Mouse (Mus musculus): Measurements from ENCODE around the gene Tcf7. TPM values are rescaled to one million over a fixed set of nuclear protein-coding genes. Genes with fewer than 3 reads are reported as not detected.
"Not testable (repeated sequence)": the region's sequence is repeated elsewhere in the genome, so short reads cannot be mapped to it uniquely, and the experiment has no call there.

Gene Tcf7
- polyA plus RNA-seq, 1 experiment from 2014 or later, result 68.8 TPM

DNA sequence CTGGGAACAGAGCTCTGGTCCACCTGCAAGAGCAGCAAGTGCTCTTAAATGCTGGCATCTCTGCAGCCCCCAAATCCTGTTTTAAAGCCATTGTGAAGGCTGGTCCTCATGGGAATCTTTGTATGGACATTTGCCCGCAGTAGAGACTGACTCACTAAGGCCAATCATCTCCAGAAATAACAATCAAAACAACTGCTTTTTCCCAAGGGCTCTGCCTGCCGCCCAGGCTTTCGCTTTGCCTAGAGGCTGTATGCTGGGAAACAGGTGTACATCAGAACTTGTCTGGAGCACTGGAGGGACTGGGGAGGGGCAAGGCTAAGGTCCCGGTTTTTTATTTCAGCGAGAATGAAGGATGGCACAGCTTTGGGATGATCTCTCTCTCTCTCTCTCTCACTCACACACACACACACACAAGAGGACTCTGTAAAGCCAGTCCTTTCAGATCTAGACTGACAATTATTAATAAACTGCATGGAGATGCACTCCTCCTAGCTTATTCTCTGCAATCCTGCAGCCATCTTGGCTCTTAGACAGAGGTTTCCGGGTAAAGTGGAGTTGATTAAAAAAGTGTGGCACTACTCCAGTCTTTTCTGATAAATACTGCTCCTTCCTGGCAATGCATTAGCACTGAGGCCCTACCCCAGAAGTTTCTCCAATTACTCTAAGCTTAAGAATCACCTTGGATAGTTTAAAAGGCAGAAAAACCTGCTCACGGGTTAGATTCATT, 53.9 kb downstream of the Tcf7 start:
- ATAC-seq (ENCODE audit: insufficient read depth) (no peak), DNase-seq (no peak)
- no peak overlapping the region for H3K9ac ChIP-seq
- H3K27me3 ChIP-seq (ENCODE audit: insufficient read depth, low read length), result no peaks in the 10 kb centered on the region
- WGBS, result 74% methylated on average over 7 of the region's 7 CpGs
- no peak overlapping the region for H3K4me2 ChIP-seq
- H3K4me3 ChIP-seq (ENCODE audit: low read depth, low read length), result no peak overlapping the region
- no peak overlapping the region for H3K27ac ChIP-seq (ENCODE audit: low read depth)
- no peaks in the 10 kb centered on the region for H3K9me3 ChIP-seq (ENCODE audit: low read depth, low read length)
- H3K4me1 ChIP-seq (ENCODE audit: insufficient read depth), result peaks cover 3% of the 10 kb centered on the region; the same call in 1 of the 2 replicates
- TF ChIP-seq CTCF (IDR thresholded peaks at IDR 0.05; ENCODE audit: low read depth), result no peak
- H3K36me3 ChIP-seq (ENCODE audit: insufficient read depth), result no peaks in the 10 kb centered on the region

DNA sequence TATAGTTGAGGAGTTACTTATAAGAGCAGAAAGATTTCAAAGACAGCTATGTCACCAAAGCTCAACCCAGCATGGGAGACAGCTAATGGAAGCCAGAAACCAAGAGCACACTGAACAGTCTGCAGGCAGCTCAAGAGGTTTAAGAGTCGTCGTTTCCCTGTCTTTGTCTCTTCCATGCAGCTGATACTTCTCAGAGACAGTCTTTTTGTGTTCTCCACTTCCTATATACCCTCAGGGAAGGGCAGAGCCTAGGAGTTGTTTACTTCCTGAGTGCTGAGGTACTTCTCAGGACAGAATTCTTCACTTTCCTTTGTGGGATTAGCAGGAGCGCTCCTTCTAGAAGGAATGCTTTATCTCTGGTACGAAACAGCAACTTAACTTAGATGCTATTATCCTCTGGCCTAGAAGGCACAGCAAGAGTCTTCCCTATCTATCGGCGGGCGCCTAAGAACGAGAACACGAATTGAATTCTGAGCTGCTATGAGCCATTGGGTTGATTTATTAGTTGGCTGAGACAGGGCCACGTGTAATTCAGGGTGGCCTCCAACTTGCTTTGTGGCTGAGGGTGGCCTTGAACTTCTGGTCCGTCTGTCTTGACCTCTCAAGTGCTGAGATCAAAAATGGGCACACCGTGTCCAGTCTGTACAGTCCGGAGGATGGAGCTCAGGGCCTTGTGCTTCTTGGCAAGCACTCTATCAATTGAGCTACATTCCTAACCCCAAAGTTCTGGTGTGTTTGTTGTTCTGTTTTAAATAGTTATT, 55.2 kb downstream of the Tcf7 start:
- Histone ChIP-seq H3K4me2 (no peak overlapping the region), H3K9me3 (ENCODE audit: low read depth, low read length) (no peaks in the 10 kb centered on the region), H3K27ac (ENCODE audit: low read depth) (no peak overlapping the region), H3K9ac (no peak overlapping the region), H3K36me3 (ENCODE audit: insufficient read depth) (no peaks in the 10 kb centered on the region), H3K4me1 (ENCODE audit: insufficient read depth) (no peaks in the 10 kb centered on the region), H3K27me3 (ENCODE audit: insufficient read depth, low read length) (no peaks in the 10 kb centered on the region), H3K4me3 (ENCODE audit: low read depth, low read length) (no peak overlapping the region)
- ATAC-seq (ENCODE audit: insufficient read depth) (no peak), DNase-seq (no peak)
- TF ChIP-seq CTCF (IDR thresholded peaks at IDR 0.05; ENCODE audit: low read depth), result no peak
- WGBS, result 70% methylated on average over 13 of the region's 13 CpGs

- no peak overlapping the region for H3K4me3 ChIP-seq (ENCODE audit: low read depth, low read length)
- H3K4me2 ChIP-seq, result no peak overlapping the region
- no peak overlapping the region for H3K27ac ChIP-seq (ENCODE audit: low read depth)
- 64% methylated on average over 3 of the region's 3 CpGs for WGBS
- H3K9me3 ChIP-seq (ENCODE audit: low read depth, low read length), result no peaks in the 10 kb centered on the region
- H3K4me1 ChIP-seq (ENCODE audit: insufficient read depth), result no peaks in the 10 kb centered on the region
- no peaks in the 10 kb centered on the region for H3K36me3 ChIP-seq (ENCODE audit: insufficient read depth)
- H3K9ac ChIP-seq, result no peak overlapping the region
- DNase-seq (no peak), ATAC-seq (ENCODE audit: insufficient read depth) (no peak)
- no peaks in the 10 kb centered on the region for H3K27me3 ChIP-seq (ENCODE audit: insufficient read depth, low read length)
- no peak for TF ChIP-seq CTCF (IDR thresholded peaks at IDR 0.05; ENCODE audit: low read depth)
Observed at GRCm38 (mm10) chr11:52227053-52227452, 55.8 kb downstream of the Tcf7 start.

GRCm38 (mm10) chr11:52225986-52226599, 56.7 kb downstream of the Tcf7 start:
- Histone ChIP-seq H3K9ac (no peak overlapping the region), H3K4me3 (ENCODE audit: low read depth, low read length) (no peak overlapping the region), H3K4me2 (no peak overlapping the region), H3K36me3 (ENCODE audit: insufficient read depth) (no peaks in the 10 kb centered on the region), H3K27ac (ENCODE audit: low read depth) (no peak overlapping the region), H3K4me1 (ENCODE audit: insufficient read depth) (no peaks in the 10 kb centered on the region), H3K27me3 (ENCODE audit: insufficient read depth, low read length) (no peaks in the 10 kb centered on the region), H3K9me3 (ENCODE audit: low read depth, low read length) (no peaks in the 10 kb centered on the region)
- no peak for ATAC-seq (ENCODE audit: insufficient read depth)
- no peak for TF ChIP-seq CTCF (IDR thresholded peaks at IDR 0.05; ENCODE audit: low read depth)
- DNase-seq, result no peak
- 39% methylated on average over 3 of the region's 3 CpGs for WGBS

- peak overlapping the region; percentile 50 for H3K4me2 ChIP-seq
- no peak overlapping the region for H3K9ac ChIP-seq
- ATAC-seq (ENCODE audit: insufficient read depth), result peak; percentile 62; the same call in 1 of the 2 replicates
Observed at GRCm38 (mm10) chr11:52223968-52224682, 58.7 kb downstream of the Tcf7 start.

DNA sequence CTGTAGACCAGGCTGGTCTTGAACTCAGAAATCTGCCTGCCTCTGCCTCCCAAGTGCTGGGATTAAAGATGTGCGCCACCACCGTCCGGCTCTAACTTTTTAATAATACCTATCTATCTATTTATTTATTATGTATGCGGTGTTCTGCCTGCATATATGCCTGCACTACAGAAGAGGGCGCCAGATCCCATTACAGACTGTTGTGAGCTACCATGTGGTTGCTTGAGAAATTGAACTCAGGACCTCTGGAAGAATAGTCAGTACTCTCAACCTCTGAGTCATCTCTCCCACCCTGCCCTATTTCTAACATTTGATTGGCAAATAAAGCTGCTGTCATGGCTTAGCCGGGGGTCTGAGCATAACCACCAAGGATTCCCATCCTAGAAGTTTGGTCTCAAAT, 59.9 kb downstream of the Tcf7 start:
- no peak overlapping the region for H3K9ac ChIP-seq
- WGBS, result 69% methylated on average over 6 of the region's 6 CpGs

More at GRCm38 (mm10) chr11:52223968-52224682, 58.7 kb downstream of the Tcf7 start:
- no peak for TF ChIP-seq CTCF (IDR thresholded peaks at IDR 0.05; ENCODE audit: low read depth)
- H3K27me3 ChIP-seq (ENCODE audit: insufficient read depth, low read length), result no peaks in the 10 kb centered on the region
- WGBS, result 11% methylated on average over 19 of the region's 19 CpGs
- H3K4me3 ChIP-seq (ENCODE audit: low read depth, low read length), result 0 out of 2 replicates have a peak overlapping the region, but pooled peaks have one; percentile 8
- no peaks in the 10 kb centered on the region for H3K36me3 ChIP-seq (ENCODE audit: insufficient read depth)
- H3K27ac ChIP-seq (ENCODE audit: low read depth), result peak overlapping the region; percentile 37
- H3K9me3 ChIP-seq (ENCODE audit: low read depth, low read length), result no peaks in the 10 kb centered on the region
- peak; percentile 87 for DNase-seq
- H3K4me1 ChIP-seq (ENCODE audit: insufficient read depth), result 0 out of 2 replicates have a peak, but pooled peaks cover 3% of the 10 kb centered on the region

DNA sequence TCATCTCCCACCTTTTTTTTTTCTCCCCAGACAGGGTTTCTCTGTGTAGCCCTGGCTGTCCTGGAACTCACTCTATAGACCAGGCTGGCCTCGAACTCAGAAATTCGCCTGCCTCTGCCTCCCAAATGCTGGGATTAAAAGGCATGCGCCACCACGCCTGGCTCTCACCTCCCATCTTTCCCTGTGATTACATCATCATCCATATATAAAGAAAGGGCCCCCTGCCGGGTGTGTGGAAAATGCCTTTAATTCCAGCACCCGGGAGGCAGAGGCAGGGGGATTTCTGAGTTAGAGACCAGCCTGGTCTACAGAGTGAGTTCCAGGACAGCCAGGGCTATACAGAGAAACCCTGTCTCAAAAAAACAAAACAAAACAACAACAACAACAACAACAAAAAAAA, 60.9 kb downstream of the Tcf7 start:
- not testable (repeated sequence) for H3K4me1 ChIP-seq (ENCODE audit: insufficient read depth); ATAC-seq (ENCODE audit: insufficient read depth); DNase-seq; H3K9ac ChIP-seq; H3K4me3 ChIP-seq (ENCODE audit: low read depth, low read length); H3K27ac ChIP-seq (ENCODE audit: low read depth); H3K9me3 ChIP-seq (ENCODE audit: low read depth, low read length); H3K4me2 ChIP-seq; H3K36me3 ChIP-seq (ENCODE audit: insufficient read depth); H3K27me3 ChIP-seq (ENCODE audit: insufficient read depth, low read length)
- 90% methylated on average over 6 of the region's 6 CpGs for WGBS

More for the DNA sequence above, 59.9 kb downstream of the Tcf7 start:
- Histone ChIP-seq H3K9me3 (ENCODE audit: low read depth, low read length) (no peaks in the 10 kb centered on the region), H3K27me3 (ENCODE audit: insufficient read depth, low read length) (no peaks in the 10 kb centered on the region), H3K4me2 (no peak overlapping the region), H3K36me3 (ENCODE audit: insufficient read depth) (no peaks in the 10 kb centered on the region), H3K4me3 (ENCODE audit: low read depth, low read length) (no peak overlapping the region), H3K27ac (ENCODE audit: low read depth) (no peak overlapping the region), H3K4me1 (ENCODE audit: insufficient read depth) (0 out of 2 replicates have a peak, but pooled peaks cover 3% of the 10 kb centered on the region)
- TF ChIP-seq CTCF (IDR thresholded peaks at IDR 0.05; ENCODE audit: low read depth), result peak; percentile 39
- no peak for DNase-seq
- no peak for ATAC-seq (ENCODE audit: insufficient read depth)
